Mouse (Mus musculus): Measurements from ENCODE around the gene Otc. TPM values are rescaled to one million over a fixed set of nuclear protein-coding genes. Genes with fewer than 3 reads are reported as not detected.

The Otc gene
- polyA plus RNA-seq, 1 experiment from 2014 or later = not detected

DNA sequence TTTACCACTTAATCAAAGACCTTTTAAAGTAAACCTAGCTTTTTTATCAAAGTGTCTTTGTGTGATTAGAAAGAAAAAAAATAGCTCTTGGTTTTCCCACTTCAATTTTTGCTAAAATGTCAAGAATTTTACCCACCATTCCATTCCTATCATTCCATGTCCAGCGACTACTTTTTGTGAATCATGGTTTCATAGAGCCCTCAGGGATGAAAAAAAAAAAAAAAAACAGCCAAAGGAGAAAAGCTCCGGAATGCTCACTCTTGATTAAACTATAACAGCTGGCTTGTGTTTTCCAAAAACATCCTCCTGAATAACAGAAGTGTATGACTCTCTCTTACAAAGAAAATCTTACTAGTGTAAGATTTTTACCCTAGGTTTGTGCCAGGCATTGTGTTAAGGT, 84.7 kb downstream of the Otc start:
- Histone ChIP-seq H3K4me3 (ENCODE audit: low read depth, low read length) (no peak overlapping the region), H3K27ac (ENCODE audit: low read depth, low read length) (no peak overlapping the region), H3K4me1 (ENCODE audit: control insufficient read depth, insufficient read depth, low read length) (no peaks in the 10 kb centered on the region), H3K36me3 (ENCODE audit: control insufficient read depth, insufficient read depth, low read length) (no peaks in the 10 kb centered on the region), H3K4me2 (ENCODE audit: low read depth) (no peak overlapping the region), H3K9ac (ENCODE audit: low read length) (no peak overlapping the region), H3K27me3 (ENCODE audit: control insufficient read depth, insufficient read depth, low read length) (no peaks in the 10 kb centered on the region), H3K9me3 (ENCODE audit: control insufficient read depth, low read length) (no peaks in the 10 kb centered on the region)
- 71% methylated on average over 2 of the region's 2 CpGs for WGBS
- DNase-seq (ENCODE audit: low spot score) = no peak
- no peak for ATAC-seq (ENCODE audit: insufficient read depth, low FRiP score, low TSS enrichment)

DNA sequence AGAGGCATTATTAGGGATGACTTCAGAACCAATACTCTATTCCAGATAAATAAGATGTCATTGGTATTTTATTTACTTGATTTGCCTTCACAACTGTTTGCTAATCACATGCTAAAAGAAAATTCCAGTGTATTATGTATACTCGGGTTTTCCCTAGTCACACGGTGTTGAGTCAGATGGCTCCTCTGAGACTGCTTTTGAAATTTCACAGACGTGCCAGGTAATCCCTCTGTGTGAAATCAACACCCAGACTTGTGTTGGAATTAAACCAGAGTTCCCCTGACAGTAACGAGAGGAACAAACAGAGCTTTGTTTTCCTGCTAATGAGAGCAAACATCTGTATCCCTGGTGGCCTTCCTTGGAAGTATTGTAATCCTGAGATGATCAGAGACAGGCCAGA, 103.8 kb downstream of the Otc start:
- no peaks in the 10 kb centered on the region for H3K4me1 ChIP-seq (ENCODE audit: control insufficient read depth, insufficient read depth, low read length)
- no peak overlapping the region for H3K4me2 ChIP-seq (ENCODE audit: low read depth)
- 63% methylated on average over 4 of the region's 4 CpGs for WGBS
- DNase-seq (ENCODE audit: low spot score) = no peak
- no peak overlapping the region for H3K9ac ChIP-seq (ENCODE audit: low read length)
- no peaks in the 10 kb centered on the region for H3K9me3 ChIP-seq (ENCODE audit: control insufficient read depth, low read length)
- H3K27me3 ChIP-seq (ENCODE audit: control insufficient read depth, insufficient read depth, low read length) = no peaks in the 10 kb centered on the region
- no peaks in the 10 kb centered on the region for H3K36me3 ChIP-seq (ENCODE audit: control insufficient read depth, insufficient read depth, low read length)
- no peak for ATAC-seq (ENCODE audit: insufficient read depth, low FRiP score, low TSS enrichment)
- no peak overlapping the region for H3K4me3 ChIP-seq (ENCODE audit: low read depth, low read length)
- H3K27ac ChIP-seq (ENCODE audit: low read depth, low read length) = no peak overlapping the region

Other genes starting within 250 kb of the Otc start
- gene Srpx, start 134.6 kb upstream of the Otc start, polyA plus RNA-seq (2014; fragmentation: Nextera tagmentation; extraction: Ambion mirVana) = 7.1 and 8.5 TPM in 2 replicates
- 34.8 and 35.0 TPM in 2 replicates for gene Rpgr, start 35.4 kb upstream of the Otc start, polyA plus RNA-seq (2014; fragmentation: Nextera tagmentation; extraction: Ambion mirVana)
- gene Tspan7, start 232.9 kb downstream of the Otc start, polyA plus RNA-seq (2014; fragmentation: Nextera tagmentation; extraction: Ambion mirVana) = 103 and 119 TPM in 2 replicates

Measured in neural tube, embryonic 11.5 days (tissue).